Mouse (Mus musculus): ENCODE measurements around the gene Lmbr1.
"Not testable (repeated sequence)": the region's sequence is repeated elsewhere in the genome, so short reads cannot be mapped to it uniquely, and the experiment has no call there.

- not testable (repeated sequence) for TF ChIP-seq CTCF (IDR thresholded peaks at IDR 0.05; ENCODE audit: low read depth); EP300 (optimal IDR thresholded peaks at IDR 0.05)
These were observed 45.1 kb upstream of the Lmbr1 start for GRCm38 (mm10) chr5:29423330-29423729.

All from stomach, postnatal 0 days (tissue).